Mouse (Mus musculus) neutrophil, adult 5-6 weeks (primary cell): ENCODE results near the gene Rnf157. TPM values are rescaled to one million over a fixed set of nuclear protein-coding genes. Genes with fewer than 3 reads are reported as not detected.
"Not testable (repeated sequence)": the region's sequence is repeated elsewhere in the genome, so short reads cannot be mapped to it uniquely, and the experiment has no call there.

Experiments
- ATAC-seq: fragments of 151-379, 151-347 bp; 2 replicates; pipeline ENCODE4 v1.8.0; 2017; ENCODE audit warnings: mild to moderate bottlenecking, moderate TSS enrichment; ENCODE audit not compliant: insufficient number of reproducible peaks, poor library complexity, low FRiP score, severe bottlenecking; ENCODE audit errors: extremely low read depth
- total RNA-seq: library from RNA; stranded (forward); fragments of 200-1000 nt; gene quantifications from 2 replicates; pipeline ENCODE4 v1.2.3, GENCODE M21; 2017

The Rnf157 gene
- total RNA-seq, 1 experiment from 2014 or later = 17.0 TPM

GRCm38 (mm10) chr11:116422562-116422961 lies 9.7 kb upstream of the Rnf157 start:
- ATAC-seq = no peak

GRCm38 (mm10) chr11:116421102-116421501 lies 8.3 kb upstream of the Rnf157 start:
- no peak for ATAC-seq

- no peak for ATAC-seq
These were observed 6.1 kb upstream of the Rnf157 start for GRCm38 (mm10) chr11:116418841-116419462.

- ATAC-seq = peak; percentile 63
These were observed 5.5 kb upstream of the Rnf157 start for GRCm38 (mm10) chr11:116418194-116418840.

GRCm38 (mm10) chr11:116417054-116417453 lies 4.2 kb upstream of the Rnf157 start:
- ATAC-seq = no peak

GRCm38 (mm10) chr11:116416196-116416943 lies 3.5 kb upstream of the Rnf157 start:
- no peak for ATAC-seq

GRCm38 (mm10) chr11:116413631-116414022 lies 795 bp upstream of the Rnf157 start:
- ATAC-seq = no peak

- 0 out of 2 replicates have a peak, but pooled peaks have one; percentile 22 for ATAC-seq
These were observed 604 bp downstream of the Rnf157 start for GRCm38 (mm10) chr11:116412028-116412827.

GRCm38 (mm10) chr11:116411582-116411981 lies 1.2 kb downstream of the Rnf157 start:
- no peak for ATAC-seq

GRCm38 (mm10) chr11:116410415-116410814 lies 2.4 kb downstream of the Rnf157 start:
- ATAC-seq = not testable (repeated sequence)

- no peak for ATAC-seq
These were observed 3.8 kb downstream of the Rnf157 start for GRCm38 (mm10) chr11:116409008-116409407.

GRCm38 (mm10) chr11:116406231-116406728 lies 6.6 kb downstream of the Rnf157 start:
- ATAC-seq = peak; percentile 74; the same call in 1 of the 2 replicates

GRCm38 (mm10) chr11:116405601-116406000 lies 7.2 kb downstream of the Rnf157 start:
- ATAC-seq = no peak

- ATAC-seq = no peak
These were observed 12.3 kb downstream of the Rnf157 start for GRCm38 (mm10) chr11:116400560-116400959.

- no peak for ATAC-seq
These were observed 14.5 kb downstream of the Rnf157 start for GRCm38 (mm10) chr11:116398348-116398677.

- no peak for ATAC-seq
These were observed 15.1 kb downstream of the Rnf157 start for GRCm38 (mm10) chr11:116397517-116398347.

GRCm38 (mm10) chr11:116396934-116397330 lies 15.9 kb downstream of the Rnf157 start:
- ATAC-seq = no peak

- no peak for ATAC-seq
These were observed 16.4 kb downstream of the Rnf157 start for GRCm38 (mm10) chr11:116396276-116396933.
